Mouse (Mus musculus): ENCODE measurements around the gene Adam15.

GRCm38 (mm10) chr3:89321183-89322130 is 28.3 kb downstream of the Adam15 start:
- no peak for TF ChIP-seq CTCF (IDR thresholded peaks at IDR 0.05; ENCODE audit: insufficient read depth, low read length)
- TF ChIP-seq POLR2A (IDR thresholded peaks at IDR 0.05; ENCODE audit: borderline replicate concordance, extremely low read depth, low read depth, low read length): no peak

Data from lung, adult 2 months (tissue).